Mouse (Mus musculus) adrenal gland, postnatal 14 days (tissue): Measurements from ENCODE around the gene Orm1. TPM values are rescaled to one million over a fixed set of nuclear protein-coding genes. Genes with fewer than 3 reads are reported as not detected.

Experiments used
- DNase-seq: peaks from one replicate; pipeline ENCODE4 v3.0.0; 2021; ENCODE audit warnings: mixed read lengths
- total RNA-seq: library from RNA; stranded (reverse); gene quantifications from 2 replicates; pipeline ENCODE4 v1.2.3, GENCODE M21; 2021

Gene Orm1
- total RNA-seq, 1 experiment from 2014 or later, result 16.7 TPM

DNA sequence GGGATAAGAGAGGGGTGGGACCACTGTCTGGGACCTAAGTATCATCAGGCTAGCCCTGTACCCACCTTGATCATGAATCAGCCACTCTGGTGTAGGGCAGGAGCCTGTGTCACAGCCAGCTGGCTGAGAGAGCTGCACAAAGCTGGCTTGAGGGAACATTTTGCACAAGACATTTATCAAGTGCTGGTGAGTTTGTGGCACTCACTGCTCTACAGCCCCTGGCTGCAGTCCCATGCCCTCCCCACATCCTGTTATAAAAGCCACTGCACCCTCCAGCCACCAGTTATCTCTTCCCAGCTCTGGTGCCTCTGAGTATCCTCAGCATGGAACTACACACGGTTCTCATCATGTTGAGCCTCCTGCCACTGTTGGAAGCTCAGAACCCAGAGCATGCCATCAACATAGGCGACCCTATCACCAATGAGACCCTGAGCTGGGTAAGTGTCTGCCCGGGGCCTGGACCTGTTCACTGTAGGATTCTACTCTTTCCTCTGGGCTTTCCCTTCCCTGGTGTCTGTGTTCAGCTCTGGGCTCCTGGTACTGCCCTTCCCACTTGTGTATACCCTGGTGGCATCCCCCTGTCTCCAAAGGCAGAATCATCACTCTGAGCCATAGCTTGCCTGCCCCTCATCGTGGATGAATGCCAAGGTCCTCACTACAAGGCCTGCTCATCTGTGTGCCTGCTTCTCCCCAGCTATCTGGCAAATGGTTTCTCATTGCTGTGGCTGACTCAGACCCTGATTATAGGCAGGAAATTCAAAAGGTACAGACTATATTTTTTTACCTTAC, 11.7 kb downstream of the Orm1 start, which contains the start of gene Orm3:
Gene Orm3 (plus strand): TSS at position 286 of the 789 bp plus-strand sequence.
- peak; percentile 78 for DNase-seq

GRCm38 (mm10) chr4:63356981-63357570, 12.7 kb downstream of the Orm1 start:
- DNase-seq, result peak; percentile 63

DNA sequence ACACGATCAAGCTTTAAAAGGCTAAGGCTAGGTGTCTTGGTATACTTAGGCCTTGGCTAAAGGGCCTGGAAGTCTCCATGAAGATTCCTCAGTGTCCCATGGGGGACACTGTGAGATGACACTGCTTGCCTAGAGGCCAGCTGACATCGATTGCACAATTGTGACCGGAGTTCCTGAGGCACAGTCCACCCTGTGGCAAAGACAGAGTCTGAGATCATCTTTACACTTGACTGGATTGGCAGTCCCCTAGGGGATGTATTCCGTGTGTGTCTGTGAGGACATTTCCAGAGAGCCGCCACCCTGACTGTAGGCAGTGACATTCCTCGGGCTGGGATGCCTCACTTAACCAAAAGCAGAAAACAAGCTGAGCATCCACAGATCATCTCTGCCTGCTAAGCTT, 15.5 kb downstream of the Orm1 start:
- peak; percentile 3 for DNase-seq

DNA sequence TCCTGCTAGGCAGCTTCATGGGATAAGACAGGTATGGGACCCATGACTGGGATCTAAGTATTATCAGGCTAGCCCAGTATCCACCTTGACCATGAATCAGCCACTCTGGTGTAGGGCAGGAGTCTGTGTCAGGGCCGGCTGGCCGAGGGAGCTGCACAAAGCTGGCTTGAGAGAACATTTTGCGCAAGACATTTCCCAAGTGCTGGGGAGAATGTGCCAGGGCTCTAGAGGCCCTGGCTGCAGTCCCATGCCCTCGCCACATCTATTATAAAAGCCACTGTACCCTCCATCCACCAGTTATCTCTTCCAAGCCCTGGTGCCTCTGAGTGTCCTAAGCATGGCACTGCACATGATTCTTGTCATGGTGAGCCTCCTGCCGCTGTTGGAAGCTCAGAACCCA, 17.8 kb downstream of the Orm1 start, which contains the start of gene Orm2:
Gene Orm2 (plus strand): TSS at position 300 of the 400 bp plus-strand sequence.
- peak; percentile 71 for DNase-seq

DNA sequence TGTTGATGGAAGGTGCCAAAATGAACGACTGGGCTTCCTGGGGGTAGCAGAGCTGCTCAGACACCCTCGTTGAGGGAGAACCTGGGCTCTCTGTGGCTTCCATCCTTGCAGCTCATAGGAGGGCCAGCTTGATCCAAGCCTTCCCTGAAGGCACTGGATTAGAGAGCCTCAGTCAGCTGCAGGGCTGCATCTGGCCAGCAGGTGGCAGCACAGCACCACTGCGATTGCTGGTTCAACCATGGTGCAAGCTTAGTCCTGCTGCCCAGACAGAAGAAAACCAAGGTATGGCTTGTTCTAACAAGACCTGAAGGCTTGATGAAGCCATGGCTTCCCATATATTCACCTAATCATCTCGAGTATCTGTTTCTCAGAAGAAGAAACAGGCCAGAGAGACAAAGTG, 24.2 kb downstream of the Orm1 start:
- DNase-seq, result peak; percentile 93

DNA sequence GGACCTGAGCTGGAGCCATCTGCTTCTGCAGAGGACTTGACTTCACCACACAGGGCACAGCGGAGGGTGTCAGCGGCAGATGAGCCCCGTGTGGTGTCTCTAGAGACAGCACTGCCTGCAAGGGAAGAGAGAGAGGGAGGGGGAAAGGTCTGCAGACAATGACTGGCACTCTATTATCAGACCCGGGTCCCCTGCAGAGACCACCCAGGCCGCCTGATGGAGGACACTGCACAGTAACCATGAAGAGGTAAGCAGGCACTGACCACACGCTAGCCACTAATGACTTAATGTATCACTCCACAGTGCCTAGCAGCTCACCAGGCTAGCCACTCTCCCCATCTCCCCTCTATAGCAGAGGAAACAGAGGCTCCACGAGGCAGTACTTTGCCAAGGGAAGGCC, 26.5 kb downstream of the Orm1 start:
- DNase-seq, result no peak

DNA sequence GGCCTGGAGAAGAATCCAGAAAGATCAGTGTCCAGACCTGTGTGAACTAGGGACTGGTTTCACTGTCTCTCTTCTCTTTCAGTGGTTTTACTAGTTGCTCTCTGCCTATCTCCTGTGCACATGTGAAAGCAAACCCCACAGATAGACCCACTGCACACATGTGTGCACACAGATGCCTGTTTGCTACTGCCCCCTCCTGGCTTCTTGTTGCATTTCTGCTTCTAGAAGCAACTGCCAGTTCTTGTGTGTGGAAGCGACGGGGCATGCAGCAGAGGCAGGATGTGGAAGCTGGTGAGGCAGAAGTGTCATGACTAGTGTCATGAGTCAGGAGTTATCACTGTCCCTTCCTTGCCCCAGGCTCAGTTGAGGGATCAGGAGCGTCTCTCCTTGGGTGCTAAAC, 27.5 kb downstream of the Orm1 start:
- peak; percentile 66 for DNase-seq

- DNase-seq, result no peak
These were observed 29.0 kb downstream of the Orm1 start for GRCm38 (mm10) chr4:63373404-63373803.

DNA sequence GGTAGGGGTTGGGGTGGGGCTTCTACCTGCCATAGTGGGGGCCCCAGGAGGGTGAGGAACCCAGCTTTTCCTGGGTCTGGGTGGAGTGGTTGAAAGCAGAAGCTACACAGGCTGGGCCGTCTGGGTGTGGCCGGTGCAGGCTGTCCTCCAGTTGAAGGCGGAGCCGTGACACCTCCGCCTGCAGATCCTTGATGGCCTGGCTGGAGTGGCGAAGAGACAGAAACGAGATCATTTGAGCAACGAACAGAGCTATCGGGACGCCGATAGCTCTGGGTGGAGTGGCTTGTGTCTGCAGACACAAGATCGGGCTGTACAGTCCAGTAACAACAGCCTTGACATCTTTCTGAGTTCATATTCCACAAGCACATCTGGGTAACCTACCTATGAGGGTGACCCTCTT, 30.0 kb downstream of the Orm1 start:
- no peak for DNase-seq

DNA sequence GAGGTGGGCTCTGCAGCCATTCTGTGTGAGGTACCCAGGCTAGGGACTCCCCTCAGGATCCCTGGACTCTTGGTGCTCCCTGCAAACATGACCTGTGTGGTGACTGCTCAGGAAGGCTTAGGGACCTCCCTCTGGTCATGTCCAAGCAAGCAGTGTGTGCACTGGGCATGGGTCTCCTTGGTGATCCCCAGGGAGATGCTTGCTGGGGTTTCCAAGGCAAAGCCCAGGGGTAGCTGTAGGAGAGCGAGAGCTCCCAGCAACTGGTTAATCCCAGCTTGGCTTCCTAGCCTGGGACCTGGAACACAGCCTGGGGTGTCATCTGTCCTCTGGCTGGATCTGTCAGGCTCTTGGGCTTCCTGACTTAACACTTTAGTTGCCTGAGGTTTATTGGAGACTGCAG, 31.0 kb downstream of the Orm1 start:
- no peak for DNase-seq

- no peak for DNase-seq
These were observed 33.1 kb downstream of the Orm1 start for GRCm38 (mm10) chr4:63377483-63377882.

DNA sequence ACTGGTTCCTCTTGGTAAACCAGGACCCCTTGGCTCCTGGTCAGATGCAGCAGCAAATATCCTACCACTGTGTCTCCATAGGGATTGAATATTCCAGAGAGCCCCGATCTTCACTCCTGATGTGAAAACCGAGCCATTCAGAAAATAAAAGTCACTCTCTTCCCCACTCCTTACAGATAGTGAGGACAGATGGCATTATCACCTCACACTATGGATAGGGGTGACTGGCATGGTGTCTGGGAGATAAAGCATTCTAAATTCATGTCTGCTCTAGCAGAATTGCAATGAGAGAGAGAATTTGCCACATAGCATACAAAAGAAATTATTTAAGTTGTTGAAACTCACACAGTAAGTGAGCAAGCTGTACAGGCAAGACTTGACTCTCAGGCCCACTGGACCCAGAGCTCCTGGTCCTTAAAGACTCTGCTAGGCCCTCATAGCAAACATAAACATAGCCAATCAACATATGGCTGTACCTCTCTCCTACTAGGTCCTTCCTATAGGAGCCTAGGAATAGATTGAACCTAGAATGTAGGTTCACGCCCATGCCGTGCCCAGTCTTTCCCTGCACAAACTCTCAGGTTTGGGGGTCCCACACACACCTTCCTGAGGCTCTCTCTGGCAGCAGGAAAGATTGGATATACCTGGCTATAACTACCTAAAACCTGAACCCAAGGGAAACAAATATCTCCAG, 38.5 kb downstream of the Orm1 start:
- no peak for DNase-seq

DNA sequence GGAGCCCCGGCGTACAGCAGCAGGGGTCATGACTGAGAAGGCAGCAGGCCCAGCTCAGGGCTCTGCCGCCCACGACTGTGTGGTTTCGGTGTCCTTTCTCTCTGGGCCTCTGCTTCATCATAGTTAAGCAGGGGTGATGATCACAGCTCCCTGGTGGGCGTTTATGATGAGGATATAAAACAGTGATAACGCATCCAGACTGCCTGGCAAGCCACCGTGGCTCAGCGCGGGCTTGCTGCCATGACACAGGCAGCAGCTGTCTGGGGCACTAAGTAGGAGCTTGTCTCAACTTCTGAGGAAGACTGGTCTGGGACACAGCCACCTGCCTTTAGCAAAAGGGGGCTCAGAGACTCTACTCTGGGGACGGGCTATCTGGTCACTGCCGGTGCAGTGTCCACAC, 39.1 kb downstream of the Orm1 start:
- DNase-seq, result no peak

DNA sequence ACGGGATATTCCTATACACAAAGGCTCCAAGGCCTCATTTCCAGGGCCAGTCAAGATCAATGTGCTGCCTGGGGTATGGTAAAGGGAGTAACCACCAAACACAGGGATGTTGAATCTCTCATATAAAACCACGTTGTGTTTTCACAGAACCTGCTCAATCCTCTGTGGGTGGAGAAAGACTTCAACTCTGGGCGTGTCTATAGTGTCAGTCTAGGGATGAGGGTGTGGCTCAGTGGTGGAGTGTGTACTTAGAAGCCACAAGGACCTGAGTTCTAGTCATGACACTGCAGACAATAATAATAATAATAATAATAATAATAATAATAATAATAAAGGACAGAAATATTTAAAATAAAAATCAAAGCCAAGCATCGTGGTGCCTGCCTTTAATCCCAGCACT, 39.9 kb downstream of the Orm1 start:
- no peak for DNase-seq

DNA sequence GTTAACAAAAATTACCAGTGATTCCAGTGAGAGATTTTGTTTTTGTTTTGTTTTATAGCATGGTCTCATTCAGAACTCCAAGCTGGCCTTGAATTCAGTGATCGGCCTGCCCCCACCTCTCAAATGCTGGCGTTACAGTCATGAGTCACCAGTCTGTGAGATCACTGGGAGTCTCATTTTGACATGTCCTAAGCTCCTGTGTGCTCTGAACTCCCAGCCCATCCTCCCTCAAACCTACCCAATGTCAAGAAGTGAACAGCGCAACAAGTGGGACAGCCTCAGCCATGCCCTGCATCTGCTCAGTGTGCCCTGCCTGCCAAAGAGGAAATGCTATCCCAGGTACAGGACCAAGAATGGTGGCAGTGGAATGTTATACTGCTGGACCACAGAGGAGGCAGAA, 40.9 kb downstream of the Orm1 start:
- peak; percentile 50 for DNase-seq

DNA sequence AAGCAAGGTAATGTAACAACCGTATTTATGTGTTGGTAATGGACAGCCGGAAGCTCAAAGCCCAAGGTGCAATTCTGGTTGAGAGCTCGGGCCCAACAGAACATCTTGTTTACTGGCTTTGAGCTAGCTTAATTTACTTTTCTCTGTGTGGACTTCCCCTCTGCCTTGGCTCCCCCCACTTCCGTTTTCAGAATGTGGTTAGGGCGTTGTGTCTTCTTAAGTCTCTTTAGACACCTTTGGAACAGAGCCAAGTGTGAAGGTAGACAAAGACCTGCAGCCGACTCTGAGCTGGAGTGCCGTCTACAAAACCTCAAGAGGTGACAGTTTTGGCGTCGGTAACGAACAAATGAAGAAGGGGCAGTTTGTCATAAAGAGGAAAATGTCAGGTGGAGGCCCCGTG, 41.4 kb downstream of the Orm1 start:
- DNase-seq, result no peak

DNA sequence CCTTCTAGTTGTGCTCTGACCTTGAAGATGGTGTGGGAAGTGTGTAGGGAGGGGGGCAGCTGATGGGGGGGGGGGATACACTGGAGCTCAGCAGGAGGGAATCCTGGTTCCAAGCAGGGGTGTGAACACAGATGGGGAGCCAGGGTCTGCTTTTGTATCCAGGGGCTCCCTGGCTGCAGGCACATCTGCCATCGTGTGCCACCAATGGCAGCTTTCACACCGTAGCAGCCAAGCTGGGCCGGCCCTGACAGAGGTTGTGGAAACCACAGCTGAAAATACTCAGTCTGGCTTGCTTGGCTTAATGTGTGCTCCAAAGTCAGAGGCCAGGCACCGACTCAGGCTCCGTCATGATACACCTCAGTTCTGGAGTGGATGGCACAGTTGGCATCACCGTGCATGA, 43.7 kb downstream of the Orm1 start:
- no peak for DNase-seq

GRCm38 (mm10) chr4:63389121-63389886, 44.9 kb downstream of the Orm1 start:
- no peak for DNase-seq

GRCm38 (mm10) chr4:63389887-63390528, 45.6 kb downstream of the Orm1 start:
- DNase-seq, result no peak

DNA sequence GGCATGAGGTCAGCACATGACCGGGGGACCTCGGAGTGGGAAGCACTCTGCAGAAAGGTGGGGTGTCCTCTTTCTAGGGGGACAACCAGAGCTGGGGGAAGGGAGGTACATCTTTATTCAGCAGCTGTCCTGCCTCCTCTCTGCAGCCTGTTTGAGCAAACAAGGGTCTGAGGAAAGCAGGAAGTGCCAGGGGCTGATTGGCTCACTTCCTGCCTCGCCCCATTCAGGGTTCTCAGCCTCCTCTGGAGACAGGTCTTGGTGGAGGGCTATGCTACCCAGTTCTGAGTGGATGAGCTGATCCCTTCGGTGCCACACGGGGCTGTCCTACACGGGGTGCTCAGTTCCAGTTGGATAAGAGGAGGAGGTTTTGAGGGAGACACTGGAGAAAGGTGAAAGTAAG, 47.0 kb downstream of the Orm1 start:
- DNase-seq, result no peak
